Mouse (Mus musculus): ENCODE measurements around the gene Acaa1b. TPM values are rescaled to one million over a fixed set of nuclear protein-coding genes. Genes with fewer than 3 reads are reported as not detected.

Acaa1b gene
- polyA plus RNA-seq, 1 experiment from 2014 or later: 1.6 TPM

GRCm38 (mm10) chr9:119102783-119103113 lies 54.1 kb downstream of the Acaa1b start:
- H3K9ac ChIP-seq: peak overlapping the region; percentile 29
- peak overlapping the region; percentile 94 for H3K4me2 ChIP-seq
- WGBS: 4% methylated on average over 19 of the region's 19 CpGs
- H3K9me3 ChIP-seq: no peaks in the 10 kb centered on the region
- no peaks in the 10 kb centered on the region for H3K36me3 ChIP-seq
- H3K4me1 ChIP-seq: peaks cover 11% of the 10 kb centered on the region
- peak; percentile 32; the same call in 1 of the 2 replicates for ATAC-seq (ENCODE audit: borderline replicate concordance, extremely low read depth, low FRiP score, low TSS enrichment)
- no peak overlapping the region for H3K27ac ChIP-seq
- peak overlapping the region; percentile 57 for H3K4me3 ChIP-seq
- peaks cover 4% of the 10 kb centered on the region for H3K27me3 ChIP-seq

- Histone ChIP-seq H3K9ac (peak within 1 kb of the TSS; percentile 29), H3K36me3 (no peaks in the 10 kb centered on the region), H3K4me1 (peaks cover 11% of the 10 kb centered on the region), H3K4me3 (peak within 1 kb of the TSS; percentile 57), H3K27me3 (peaks cover 4% of the 10 kb centered on the region), H3K9me3 (no peaks in the 10 kb centered on the region), H3K27ac (peak within 1 kb of the TSS; percentile 29; the same call in 1 of the 2 replicates), H3K4me2 (peak within 1 kb of the TSS; percentile 94)
- 3% methylated on average over 44 of the region's 44 CpGs for WGBS
- peak; percentile 88; the same call in 1 of the 2 replicates for ATAC-seq (ENCODE audit: borderline replicate concordance, extremely low read depth, low FRiP score, low TSS enrichment)
Measured at GRCm38 (mm10) chr9:119101992-119102782, 54.7 kb downstream of the Acaa1b start, which contains the start of gene Dlec1. Gene Dlec1, plus strand, starts transcription at chr9:119102478.

DNA sequence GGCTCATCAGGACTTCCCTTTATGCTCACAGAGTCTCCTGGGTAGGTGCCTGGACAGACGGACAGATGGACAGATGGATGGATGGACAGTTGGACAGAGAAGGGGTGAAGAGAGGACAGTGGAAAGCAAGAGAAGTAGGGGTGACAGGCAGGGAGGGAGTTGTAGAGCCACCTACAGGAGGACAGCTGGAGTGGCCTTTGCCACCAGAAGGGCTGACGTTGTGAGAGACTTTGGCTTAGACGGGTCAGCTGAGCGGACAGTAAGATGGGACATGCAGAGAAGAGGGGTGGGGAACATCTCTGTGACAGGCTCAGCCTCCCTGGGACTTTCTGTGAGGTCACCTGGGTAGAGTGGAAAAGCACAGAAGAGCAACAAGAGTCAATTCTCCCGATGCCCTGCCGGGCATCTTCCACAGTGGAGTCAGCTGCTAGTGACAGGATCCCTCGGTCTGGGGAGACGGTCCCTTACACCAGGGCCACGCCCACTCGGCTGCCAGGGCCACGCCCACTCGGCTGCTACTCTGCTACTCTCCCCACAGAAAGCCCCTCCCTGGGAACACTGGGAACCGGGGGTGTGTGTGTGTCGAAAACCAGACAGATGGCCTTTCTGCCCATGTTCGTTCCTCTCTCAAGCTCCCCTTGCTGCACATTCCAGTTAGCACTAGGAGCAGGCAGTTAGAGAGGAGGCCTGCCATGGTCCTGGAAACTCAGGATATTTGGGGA lies 56.6 kb downstream of the Acaa1b start:
- no peaks in the 10 kb centered on the region for H3K36me3 ChIP-seq
- no peaks in the 10 kb centered on the region for H3K9me3 ChIP-seq
- H3K27me3 ChIP-seq: peaks cover 4% of the 10 kb centered on the region
- no peak for ATAC-seq (ENCODE audit: borderline replicate concordance, extremely low read depth, low FRiP score, low TSS enrichment)
- WGBS: 9% methylated on average over 15 of the region's 15 CpGs
- H3K27ac ChIP-seq: no peak overlapping the region
- no peak overlapping the region for H3K9ac ChIP-seq
- no peak overlapping the region for H3K4me2 ChIP-seq
- peaks cover 11% of the 10 kb centered on the region for H3K4me1 ChIP-seq
- no peak overlapping the region for H3K4me3 ChIP-seq

Other genes starting within 250 kb of the Acaa1b start
- 19.0 and 22.2 TPM in 2 replicates for gene Ctdspl, start 230.6 kb downstream of the Acaa1b start, polyA plus RNA-seq (2015; fragmentation: Nextera tagmentation; extraction: Ambion mirVana)
- 39.4 and 40.2 TPM in 2 replicates for gene Vill, start 104.3 kb downstream of the Acaa1b start, polyA plus RNA-seq (2015; fragmentation: Nextera tagmentation; extraction: Ambion mirVana)
- gene Plcd1, start 63.6 kb downstream of the Acaa1b start, polyA plus RNA-seq (2015; fragmentation: Nextera tagmentation; extraction: Ambion mirVana): 15.5 and 17.7 TPM in 2 replicates
- 1.3 and 1.4 TPM in 2 replicates for gene Dlec1, start 54.6 kb downstream of the Acaa1b start, polyA plus RNA-seq (2015; fragmentation: Nextera tagmentation; extraction: Ambion mirVana)
- gene Gm47289, start 2.1 kb upstream of the Acaa1b start, polyA plus RNA-seq (2015; fragmentation: Nextera tagmentation; extraction: Ambion mirVana): not detected in 2 replicates
- gene Slc22a13, start 52.0 kb upstream of the Acaa1b start, polyA plus RNA-seq (2015; fragmentation: Nextera tagmentation; extraction: Ambion mirVana): not detected in 2 replicates
- gene Oxsr1, start 165.3 kb upstream of the Acaa1b start, polyA plus RNA-seq (2015; fragmentation: Nextera tagmentation; extraction: Ambion mirVana): 10.3 and 11.3 TPM in 2 replicates
- gene Acaa1a, start 182.6 kb upstream of the Acaa1b start, polyA plus RNA-seq (2015; fragmentation: Nextera tagmentation; extraction: Ambion mirVana): 117 and 121 TPM in 2 replicates
- gene Myd88, start 184.3 kb upstream of the Acaa1b start, polyA plus RNA-seq (2015; fragmentation: Nextera tagmentation; extraction: Ambion mirVana): 29.4 and 32.0 TPM in 2 replicates
- 4.3 and 4.9 TPM in 2 replicates for gene Xylb, start 200.3 kb upstream of the Acaa1b start, polyA plus RNA-seq (2015; fragmentation: Nextera tagmentation; extraction: Ambion mirVana)
- gene Slc22a14, start 208.5 kb upstream of the Acaa1b start, polyA plus RNA-seq (2015; fragmentation: Nextera tagmentation; extraction: Ambion mirVana): 0.10 TPM in 1 of 2 replicates, not detected in the other
- gene Acvr2b, start 245.0 kb upstream of the Acaa1b start, polyA plus RNA-seq (2015; fragmentation: Nextera tagmentation; extraction: Ambion mirVana): 14.1 and 18.8 TPM in 2 replicates